Mouse (Mus musculus) midbrain, embryonic 12.5 days (tissue): Measurements from ENCODE around the gene Pmch. TPM values are rescaled to one million over a fixed set of nuclear protein-coding genes. Genes with fewer than 3 reads are reported as not detected.

Experiments
- polyA plus RNA-seq: library from polyadenylated mRNA; unstranded; fragments of >200 nt; fragmentation: Nextera tagmentation; extraction: Ambion mirVana; gene quantifications from 2 replicates; pipeline ENCODE4 v1.2.1, GENCODE M21; 2016

The Pmch gene
- polyA plus RNA-seq, 1 experiment from 2014 or later, result 2.0 TPM

Other genes starting within 250 kb of the Pmch start
- gene Igf1, start 232.8 kb upstream of the Pmch start, polyA plus RNA-seq, result 11.4 and 15.9 TPM in 2 replicates
- 11.4 and 11.8 TPM in 2 replicates for gene Parpbp, start 55.9 kb downstream of the Pmch start, polyA plus RNA-seq
- gene Nup37, start 55.9 kb downstream of the Pmch start, polyA plus RNA-seq, result 72.1 and 82.2 TPM in 2 replicates
- 43.5 and 44.6 TPM in 2 replicates for gene Washc3, start 110.0 kb downstream of the Pmch start, polyA plus RNA-seq